Mouse (Mus musculus): ENCODE measurements around the gene Phb2. TPM values are rescaled to one million over a fixed set of nuclear protein-coding genes. Genes with fewer than 3 reads are reported as not detected.
"Not testable (repeated sequence)": the region's sequence is repeated elsewhere in the genome, so short reads cannot be mapped to it uniquely, and the experiment has no call there.

The Phb2 gene
- polyA plus RNA-seq, 1 experiment from 2014 or later: 436 TPM

DNA sequence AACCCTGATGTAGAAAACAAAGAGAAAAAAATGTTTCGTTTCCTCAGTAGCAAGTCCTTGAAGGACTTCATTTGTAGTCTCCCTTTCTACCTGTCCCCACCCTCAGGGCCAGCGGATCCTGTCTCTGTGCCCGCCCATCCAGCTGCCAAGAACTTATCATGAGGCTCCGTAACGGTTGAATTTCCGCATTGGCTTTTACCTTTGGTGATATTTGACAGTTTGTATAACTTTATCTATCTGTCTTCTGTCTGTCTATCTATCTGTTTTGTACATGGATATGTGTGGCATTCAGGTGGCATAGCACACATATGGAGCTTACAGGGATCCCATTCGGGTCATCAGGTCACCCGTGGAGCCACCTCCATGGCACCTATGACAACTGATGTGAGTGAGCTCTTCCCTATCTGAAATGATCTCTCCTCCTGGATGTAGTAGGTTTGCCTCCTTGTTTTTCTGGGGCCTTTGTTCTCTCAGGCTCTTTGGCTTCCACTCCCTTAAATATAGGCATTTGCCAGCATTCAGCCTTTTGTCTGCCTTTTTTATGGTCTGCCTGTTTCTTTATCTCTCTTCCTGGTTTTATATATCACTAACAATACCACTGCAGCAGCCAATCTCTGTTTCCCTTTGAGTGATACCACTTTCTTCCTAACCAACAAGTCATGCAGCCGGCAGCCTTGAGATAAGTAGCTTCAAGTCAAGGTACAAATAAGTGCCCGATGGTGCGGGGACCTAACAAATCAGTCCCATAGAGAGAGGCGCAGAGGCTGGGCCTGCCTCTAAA lies 26.3 kb upstream of the Phb2 start:
- peak; percentile 51 for ATAC-seq (replicated peaks; ENCODE audit: low FRiP score, low TSS enrichment, low read depth)
- no peak overlapping the region for H3K9ac ChIP-seq (ENCODE audit: low read length)
- WGBS: 82% methylated on average over 12 of the region's 12 CpGs
- H3K4me2 ChIP-seq (ENCODE audit: low read length): no peak overlapping the region
- no peak for DNase-seq (ENCODE audit: low spot score)
- H3K4me1 ChIP-seq (replicated peaks; ENCODE audit: control insufficient read depth, insufficient read depth, low read length): no peaks in the 10 kb centered on the region
- H3K27me3 ChIP-seq (replicated peaks; ENCODE audit: control insufficient read depth, insufficient read depth, low read length): no peaks in the 10 kb centered on the region
- H3K9me3 ChIP-seq (ENCODE audit: control insufficient read depth, low read length): no peaks in the 10 kb centered on the region
- H3K4me3 ChIP-seq (ENCODE audit: low read depth, low read length): no peak overlapping the region
- H3K27ac ChIP-seq (ENCODE audit: low read depth): peak overlapping the region; percentile 62; the same call in 1 of the 2 replicates
- H3K36me3 ChIP-seq (ENCODE audit: control insufficient read depth, insufficient read depth, low read length): no peaks in the 10 kb centered on the region

DNA sequence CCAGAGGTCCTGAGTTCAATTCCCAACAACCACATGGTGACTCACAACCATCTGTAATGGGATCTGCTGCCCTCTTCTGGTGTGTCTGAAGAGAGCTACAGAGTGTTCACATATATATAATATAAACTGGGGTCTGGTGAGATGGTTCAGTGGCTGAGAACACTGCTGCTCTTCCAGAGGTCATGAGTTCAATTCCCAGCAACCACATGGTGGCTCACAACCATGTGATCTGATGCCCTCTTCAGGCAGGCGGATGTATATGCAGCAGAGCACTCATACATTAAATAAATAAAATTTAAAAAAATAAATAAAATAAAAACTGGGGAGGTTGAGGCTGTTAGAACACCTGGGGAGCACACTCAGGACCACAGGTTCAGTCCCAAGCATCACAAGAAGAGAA lies 25.5 kb upstream of the Phb2 start:
- ATAC-seq (replicated peaks; ENCODE audit: low FRiP score, low TSS enrichment, low read depth); H3K9me3 ChIP-seq (ENCODE audit: control insufficient read depth, low read length); H3K4me3 ChIP-seq (ENCODE audit: low read depth, low read length); DNase-seq (ENCODE audit: low spot score); H3K4me1 ChIP-seq (replicated peaks; ENCODE audit: control insufficient read depth, insufficient read depth, low read length); H3K9ac ChIP-seq (ENCODE audit: low read length); H3K36me3 ChIP-seq (ENCODE audit: control insufficient read depth, insufficient read depth, low read length); H3K27me3 ChIP-seq (replicated peaks; ENCODE audit: control insufficient read depth, insufficient read depth, low read length); H3K4me2 ChIP-seq (ENCODE audit: low read length): not testable (repeated sequence)
- H3K27ac ChIP-seq (ENCODE audit: low read depth): peak overlapping the region; percentile 62; the same call in 1 of the 2 replicates
- 83% methylated on average over 1 of the region's 1 CpGs for WGBS

DNA sequence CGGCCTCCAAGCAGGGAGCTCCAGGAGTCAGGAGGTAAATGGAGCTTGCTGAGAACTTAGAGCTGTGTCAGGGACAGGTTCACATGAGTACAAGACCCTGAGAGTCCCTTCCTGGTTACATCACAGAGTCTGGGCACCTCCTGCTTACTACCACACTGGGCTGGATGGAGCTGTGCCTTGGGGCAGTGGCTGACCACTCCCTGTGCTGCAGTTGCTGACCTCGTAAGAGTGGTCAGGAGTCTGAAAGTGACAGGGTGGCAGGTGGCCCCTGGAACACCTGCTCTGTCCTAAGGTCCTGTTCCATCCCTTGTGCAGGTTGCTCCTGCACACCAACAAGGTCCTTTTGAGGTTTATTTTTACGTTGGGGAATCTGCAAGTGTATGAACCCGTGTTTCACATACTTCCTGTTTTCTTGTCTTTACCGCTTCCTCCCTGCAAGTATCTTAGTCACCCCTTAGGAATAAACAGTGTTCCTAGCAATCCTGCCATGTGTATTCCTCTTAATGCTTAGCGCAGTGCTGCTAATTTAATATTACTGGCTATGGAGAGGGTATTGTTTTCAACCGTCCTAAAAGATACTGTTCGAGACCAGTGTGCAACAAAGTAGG lies 23.9 kb upstream of the Phb2 start:
- WGBS: 77% methylated on average over 8 of the region's 8 CpGs

DNA sequence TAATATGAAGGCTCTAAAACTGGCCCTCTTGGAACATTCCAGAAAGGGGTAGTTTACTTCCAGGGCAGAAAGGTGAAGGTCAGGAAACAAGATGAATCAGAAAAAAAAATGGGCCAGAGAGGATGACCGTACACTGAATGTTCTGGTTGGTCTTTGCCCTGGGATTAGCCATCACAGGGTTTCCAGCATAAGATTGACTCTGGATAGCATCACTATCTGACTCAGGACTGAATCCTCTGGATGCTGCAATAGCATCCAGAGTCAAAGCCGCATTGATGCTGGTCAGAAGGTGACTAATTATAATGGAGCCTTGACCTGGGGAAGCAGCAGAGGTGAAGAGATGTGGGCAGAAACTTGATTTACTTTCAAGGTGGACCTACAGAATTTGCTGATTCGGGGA lies 23.1 kb upstream of the Phb2 start:
- no peak overlapping the region for H3K27ac ChIP-seq (ENCODE audit: low read depth)
- no peak overlapping the region for H3K4me3 ChIP-seq (ENCODE audit: low read depth, low read length)
- H3K27me3 ChIP-seq (replicated peaks; ENCODE audit: control insufficient read depth, insufficient read depth, low read length): no peaks in the 10 kb centered on the region
- no peaks in the 10 kb centered on the region for H3K36me3 ChIP-seq (ENCODE audit: control insufficient read depth, insufficient read depth, low read length)
- no peak overlapping the region for H3K9ac ChIP-seq (ENCODE audit: low read length)
- DNase-seq (ENCODE audit: low spot score): no peak
- no peak overlapping the region for H3K4me2 ChIP-seq (ENCODE audit: low read length)
- no peak for ATAC-seq (replicated peaks; ENCODE audit: low FRiP score, low TSS enrichment, low read depth)
- 0 out of 2 replicates have a peak, but pooled peaks cover 5% of the 10 kb centered on the region for H3K4me1 ChIP-seq (replicated peaks; ENCODE audit: control insufficient read depth, insufficient read depth, low read length)
- WGBS: 85% methylated on average over 3 of the region's 3 CpGs
- H3K9me3 ChIP-seq (ENCODE audit: control insufficient read depth, low read length): no peaks in the 10 kb centered on the region

More for the DNA sequence above, 23.9 kb upstream of the Phb2 start:
- Histone ChIP-seq H3K4me3 (ENCODE audit: low read depth, low read length) (no peak overlapping the region), H3K27ac (ENCODE audit: low read depth) (no peak overlapping the region), H3K4me1 (replicated peaks; ENCODE audit: control insufficient read depth, insufficient read depth, low read length) (0 out of 2 replicates have a peak, but pooled peaks cover 2% of the 10 kb centered on the region), H3K4me2 (ENCODE audit: low read length) (no peak overlapping the region), H3K9me3 (ENCODE audit: control insufficient read depth, low read length) (no peaks in the 10 kb centered on the region), H3K9ac (ENCODE audit: low read length) (no peak overlapping the region), H3K27me3 (replicated peaks; ENCODE audit: control insufficient read depth, insufficient read depth, low read length) (no peaks in the 10 kb centered on the region), H3K36me3 (ENCODE audit: control insufficient read depth, insufficient read depth, low read length) (no peaks in the 10 kb centered on the region)
- ATAC-seq (replicated peaks; ENCODE audit: low FRiP score, low TSS enrichment, low read depth) (no peak), DNase-seq (ENCODE audit: low spot score) (no peak)

DNA sequence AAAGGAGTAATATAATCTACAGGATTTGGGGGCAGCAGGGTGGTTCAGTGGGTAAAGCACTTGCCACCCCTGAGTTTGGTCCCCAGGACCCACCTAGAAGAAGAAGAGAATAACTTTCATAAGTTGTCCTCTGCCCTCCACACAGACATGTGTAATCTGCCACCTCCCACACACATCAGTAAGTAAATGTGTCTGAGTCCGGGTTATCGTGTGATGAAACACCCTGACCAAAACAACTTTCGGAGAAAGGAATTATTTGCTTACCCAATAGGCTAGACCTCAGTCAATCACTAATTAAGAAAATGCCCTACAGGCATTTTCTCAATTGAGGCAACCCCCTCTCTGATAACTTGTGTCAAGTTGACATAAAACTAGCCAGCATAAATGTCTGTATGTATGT lies 21.6 kb upstream of the Phb2 start:
- no peaks in the 10 kb centered on the region for H3K9me3 ChIP-seq (ENCODE audit: control insufficient read depth, low read length)
- 95% methylated on average over 3 of the region's 3 CpGs for WGBS
- H3K36me3 ChIP-seq (ENCODE audit: control insufficient read depth, insufficient read depth, low read length): no peaks in the 10 kb centered on the region
- H3K9ac ChIP-seq (ENCODE audit: low read length): no peak overlapping the region
- peaks cover 10% of the 10 kb centered on the region for H3K4me1 ChIP-seq (replicated peaks; ENCODE audit: control insufficient read depth, insufficient read depth, low read length)
- DNase-seq (ENCODE audit: low spot score) (no peak), ATAC-seq (replicated peaks; ENCODE audit: low FRiP score, low TSS enrichment, low read depth) (no peak)
- H3K27ac ChIP-seq (ENCODE audit: low read depth): no peak overlapping the region
- H3K4me2 ChIP-seq (ENCODE audit: low read length): no peak overlapping the region
- no peak overlapping the region for H3K4me3 ChIP-seq (ENCODE audit: low read depth, low read length)
- H3K27me3 ChIP-seq (replicated peaks; ENCODE audit: control insufficient read depth, insufficient read depth, low read length): no peaks in the 10 kb centered on the region

DNA sequence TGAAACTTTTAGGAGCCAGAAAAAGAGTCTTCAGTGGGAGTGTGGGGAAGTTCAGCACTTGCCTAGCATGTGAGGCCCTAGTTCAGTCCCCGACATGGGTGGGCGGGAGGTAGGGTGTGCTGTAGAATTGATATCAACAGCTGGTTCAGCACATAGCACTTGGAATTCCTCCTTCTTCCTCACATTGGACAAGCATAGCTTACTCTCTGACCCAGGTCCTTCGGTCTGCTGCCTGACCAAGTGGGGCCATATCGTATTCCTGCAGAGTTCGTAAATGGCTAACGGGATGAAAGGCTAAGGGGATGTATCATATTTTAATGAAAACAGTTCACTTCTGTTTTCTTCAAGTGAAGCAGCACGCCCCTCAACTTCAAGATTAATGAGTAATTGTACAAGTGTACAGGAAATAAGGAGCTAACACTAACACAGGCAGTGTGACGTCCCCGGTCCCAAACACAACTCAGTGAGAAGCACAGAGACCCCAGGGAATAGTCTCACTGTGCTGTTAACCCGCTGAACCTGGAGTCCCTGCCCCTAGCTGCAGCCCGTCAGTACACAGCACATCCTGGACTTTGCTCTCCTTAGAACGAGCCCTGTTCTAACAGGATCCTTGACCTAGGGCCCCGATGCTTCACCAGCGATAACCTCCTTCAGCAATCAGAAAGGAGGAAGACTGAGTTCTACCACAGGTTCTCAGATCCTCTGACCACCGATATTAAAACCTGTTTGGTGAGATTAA lies 18.7 kb upstream of the Phb2 start:
- 67% methylated on average over 15 of the region's 15 CpGs for WGBS

DNA sequence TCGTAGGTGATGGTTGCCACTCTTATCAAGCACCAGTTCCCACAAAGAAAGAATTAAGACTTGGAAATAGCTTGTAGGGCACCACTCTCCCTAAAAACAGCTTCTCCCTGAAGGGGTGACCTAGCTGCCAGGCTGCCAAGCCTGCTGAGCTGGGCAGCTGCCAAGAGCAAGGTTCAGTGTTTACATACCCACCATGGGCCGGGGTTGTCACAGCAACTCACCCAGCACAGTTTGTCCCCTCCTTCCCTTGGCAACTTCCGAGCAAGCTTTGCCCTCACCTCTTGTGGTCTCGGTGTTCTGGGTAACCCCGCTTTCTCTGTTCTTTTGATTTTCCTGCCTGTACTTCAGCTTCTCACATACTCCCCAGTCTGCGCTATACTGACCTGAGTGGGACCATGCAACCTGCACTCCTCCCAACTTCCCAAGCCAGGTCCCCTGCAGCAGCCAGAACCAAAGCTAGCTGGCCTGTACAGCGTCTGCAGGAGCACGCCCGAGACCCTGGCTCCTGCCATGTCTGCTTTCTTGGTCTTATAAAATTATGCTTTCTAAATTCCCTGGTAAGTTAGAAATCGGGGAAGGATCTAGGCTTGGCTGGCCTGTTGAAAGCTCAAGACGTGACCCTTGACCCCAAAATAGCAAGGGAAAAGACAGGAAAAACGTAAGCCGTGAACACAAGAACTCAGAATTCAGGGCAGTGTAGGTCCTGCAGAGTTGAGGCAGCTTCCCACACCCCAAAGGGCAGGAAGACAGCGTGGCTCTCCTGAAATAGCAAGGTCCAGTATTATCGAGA lies 17.8 kb upstream of the Phb2 start:
- WGBS: 75% methylated on average over 15 of the region's 15 CpGs

More for the DNA sequence above, 18.7 kb upstream of the Phb2 start:
- H3K36me3 ChIP-seq (ENCODE audit: control insufficient read depth, insufficient read depth, low read length): no peaks in the 10 kb centered on the region; the same call in 1 of the 2 replicates
- DNase-seq (ENCODE audit: low spot score): no peak
- no peak overlapping the region for H3K9ac ChIP-seq (ENCODE audit: low read length)
- H3K27me3 ChIP-seq (replicated peaks; ENCODE audit: control insufficient read depth, insufficient read depth, low read length): no peaks in the 10 kb centered on the region
- 0 out of 2 replicates have a peak overlapping the region, but pooled peaks have one; percentile 2 for H3K27ac ChIP-seq (ENCODE audit: low read depth)
- H3K9me3 ChIP-seq (ENCODE audit: control insufficient read depth, low read length): no peaks in the 10 kb centered on the region
- no peak overlapping the region for H3K4me2 ChIP-seq (ENCODE audit: low read length)
- no peak overlapping the region for H3K4me3 ChIP-seq (ENCODE audit: low read depth, low read length)
- H3K4me1 ChIP-seq (replicated peaks; ENCODE audit: control insufficient read depth, insufficient read depth, low read length): peaks cover 10% of the 10 kb centered on the region
- ATAC-seq (replicated peaks; ENCODE audit: low FRiP score, low TSS enrichment, low read depth): peak; percentile 38; the same call in 1 of the 2 replicates

More for the DNA sequence above, 17.8 kb upstream of the Phb2 start:
- Histone ChIP-seq H3K27me3 (replicated peaks; ENCODE audit: control insufficient read depth, insufficient read depth, low read length) (no peaks in the 10 kb centered on the region), H3K9me3 (ENCODE audit: control insufficient read depth, low read length) (no peaks in the 10 kb centered on the region), H3K27ac (ENCODE audit: low read depth) (no peak overlapping the region; the same call in 1 of the 2 replicates), H3K4me1 (replicated peaks; ENCODE audit: control insufficient read depth, insufficient read depth, low read length) (peaks cover 10% of the 10 kb centered on the region), H3K9ac (ENCODE audit: low read length) (no peak overlapping the region), H3K36me3 (ENCODE audit: control insufficient read depth, insufficient read depth, low read length) (peaks cover 9% of the 10 kb centered on the region), H3K4me2 (ENCODE audit: low read length) (no peak overlapping the region), H3K4me3 (ENCODE audit: low read depth, low read length) (no peak overlapping the region)
- DNase-seq (ENCODE audit: low spot score) (no peak), ATAC-seq (replicated peaks; ENCODE audit: low FRiP score, low TSS enrichment, low read depth) (0 out of 2 replicates have a peak, but pooled peaks have one; percentile 29)
